Mouse (Mus musculus) heart, embryonic 14.5 days (tissue): ENCODE data around the gene Ndrg3. TPM values are rescaled to one million over a fixed set of nuclear protein-coding genes. Genes with fewer than 3 reads are reported as not detected.

Source experiments
- ATAC-seq: fragments of 200-750 bp; cut with Nextera tagmentation; 2 replicates; pipeline ENCODE4 v1.8.0; 2017; ENCODE audit warnings: low read depth, moderate TSS enrichment; ENCODE audit not compliant: insufficient number of reproducible peaks, insufficient read depth, low FRiP score
- H3K27ac ChIP-seq, 2 experiments: fragments of 200-500 bp in 1 of 2; fragments of 300-500 bp in 1 of 2; sonication (generic) in 1 of 2; replicated peaks in 1 of 2; 2 replicates each; pipeline ENCODE4 v1.5.1; 2012 to 2014; ENCODE audit warnings: low read depth in 2 of 2, low read length in 2 of 2, control low read depth in 1 of 2, mild to moderate bottlenecking in 1 of 2, mixed read lengths in 1 of 2; ENCODE audit not compliant: control insufficient read depth in 1 of 2, insufficient read depth in 1 of 2
- H3K27me3 ChIP-seq: fragments of 300-500 bp; sonication (generic); 2 replicates; pipeline ENCODE4 v1.6.1; 2014; ENCODE audit warnings: mild to moderate bottlenecking, low read length, control low read depth; ENCODE audit not compliant: control insufficient read depth, insufficient read depth
- H3K36me3 ChIP-seq: fragments of 300-500 bp; sonication (generic); 2 replicates; pipeline ENCODE4 v1.6.1; 2014; ENCODE audit warnings: mild to moderate bottlenecking, control low read depth, low read length, mixed read lengths; ENCODE audit not compliant: control insufficient read depth, insufficient read depth
- H3K4me1 ChIP-seq, 2 experiments: fragments of 200-500 bp in 1 of 2; fragments of 300-500 bp in 1 of 2; sonication (generic) in 1 of 2; 2 replicates each; pipeline ENCODE4 v1.6.1; 2012 to 2014; ENCODE audit warnings: low read length in 2 of 2, control low read depth in 1 of 2, mixed read lengths in 1 of 2; ENCODE audit not compliant: control insufficient read depth in 2 of 2, insufficient read depth in 2 of 2
- H3K4me2 ChIP-seq: fragments of 300-500 bp; sonication (generic); 2 replicates; pipeline ENCODE4 v1.6.1; 2014; ENCODE audit warnings: mild to moderate bottlenecking, low read length
- H3K4me3 ChIP-seq, 2 experiments: fragments of 200-500 bp in 1 of 2; fragments of 300-500 bp in 1 of 2; sonication (generic) in 1 of 2; 2 replicates each; pipeline ENCODE4 v1.5.1; 2012 to 2014; ENCODE audit warnings: low read length in 2 of 2, mild to moderate bottlenecking in 2 of 2, control low read depth in 1 of 2, low read depth in 1 of 2, moderate library complexity in 1 of 2; ENCODE audit not compliant: control insufficient read depth in 1 of 2, insufficient read depth in 1 of 2
- H3K9ac ChIP-seq: fragments of 300-500 bp; sonication (generic); 2 replicates; pipeline ENCODE4 v1.6.1; 2014; ENCODE audit warnings: mild to moderate bottlenecking, low read length
- H3K9me3 ChIP-seq: fragments of 300-500 bp; sonication (generic); 2 replicates; pipeline ENCODE4 v1.6.1; 2016; ENCODE audit warnings: low read length, control low read depth; ENCODE audit not compliant: control insufficient read depth
- WGBS: fragments of 180-500 bp; shearing (Covaris S2); extraction: QIAGEN DNeasy Blood & Tissue Kit; methylation state at CpG from one replicate; pipeline ENCODE4 v1.1.7; 2014; 5-methylcytosine and 5-hydroxymethylcytosine counted together
- polyA plus RNA-seq: library from polyadenylated mRNA; unstranded; fragments of >200 nt; fragmentation: Nextera tagmentation; extraction: Ambion mirVana; gene quantifications from 2 replicates; pipeline ENCODE4 v1.2.1, GENCODE M21; 2014

The Ndrg3 gene
- polyA plus RNA-seq, 1 experiment from 2014 or later: 32.9 TPM

GRCm38 (mm10) chr2:156898374-156898773 is 93.5 kb downstream of the Ndrg3 start:
- WGBS: 40% methylated on average over 4 of the region's 4 CpGs
- no peak overlapping the region for H3K27ac ChIP-seq
- no peak for ATAC-seq
- H3K9me3 ChIP-seq: no peaks in the 10 kb centered on the region
- no peak overlapping the region for H3K4me3 ChIP-seq
- peaks cover 5 to 6% of the 10 kb centered on the region in 2 experiments; a peak in 1 of 4 replicates for H3K4me1 ChIP-seq
- H3K9ac ChIP-seq: no peak overlapping the region
- H3K27me3 ChIP-seq: no peaks in the 10 kb centered on the region
- no peak overlapping the region for H3K4me2 ChIP-seq
- no peaks in the 10 kb centered on the region for H3K36me3 ChIP-seq

- WGBS: 81% methylated on average over 9 of the region's 9 CpGs
- Histone ChIP-seq H3K27ac (no peak overlapping the region), H3K4me1 (peaks cover 5 to 6% of the 10 kb centered on the region in 2 experiments; a peak in 1 of 4 replicates), H3K9me3 (no peaks in the 10 kb centered on the region), H3K4me2 (no peak overlapping the region), H3K27me3 (no peaks in the 10 kb centered on the region), H3K9ac (no peak overlapping the region), H3K36me3 (no peaks in the 10 kb centered on the region), H3K4me3 (no peak overlapping the region)
- no peak for ATAC-seq
Observed at GRCm38 (mm10) chr2:156897034-156897433, 94.8 kb downstream of the Ndrg3 start.

GRCm38 (mm10) chr2:156896384-156896914 is 95.4 kb downstream of the Ndrg3 start:
- Histone ChIP-seq H3K4me3 (no peak overlapping the region), H3K36me3 (no peaks in the 10 kb centered on the region), H3K4me2 (no peak overlapping the region), H3K9ac (no peak overlapping the region), H3K9me3 (no peaks in the 10 kb centered on the region), H3K27me3 (no peaks in the 10 kb centered on the region), H3K27ac (no peak overlapping the region), H3K4me1 (peaks cover 5 to 6% of the 10 kb centered on the region in 2 experiments; a peak in 1 of 4 replicates)
- no peak for ATAC-seq
- WGBS: 59% methylated on average over 9 of the region's 9 CpGs

- H3K4me2 ChIP-seq: no peak overlapping the region
- H3K4me3 ChIP-seq: no peak overlapping the region
- H3K4me1 ChIP-seq: peaks cover 5 to 6% of the 10 kb centered on the region in 2 experiments; a peak in 1 of 4 replicates
- H3K27ac ChIP-seq: no peak overlapping the region
- no peak overlapping the region for H3K9ac ChIP-seq
- no peaks in the 10 kb centered on the region for H3K36me3 ChIP-seq
- WGBS: 71% methylated on average over 15 of the region's 15 CpGs
- no peaks in the 10 kb centered on the region for H3K27me3 ChIP-seq
- H3K9me3 ChIP-seq: no peaks in the 10 kb centered on the region
- ATAC-seq: no peak
Observed at GRCm38 (mm10) chr2:156894496-156895265, 97.2 kb downstream of the Ndrg3 start.

- Histone ChIP-seq H3K9ac (no peak overlapping the region), H3K4me3 (no peak overlapping the region), H3K4me1 (no peaks in the 10 kb centered on the region), H3K27me3 (no peaks in the 10 kb centered on the region), H3K36me3 (no peaks in the 10 kb centered on the region), H3K27ac (no peak overlapping the region), H3K4me2 (no peak overlapping the region), H3K9me3 (no peaks in the 10 kb centered on the region)
- WGBS: 62% methylated on average over 6 of the region's 6 CpGs
- ATAC-seq: no peak
Observed at GRCm38 (mm10) chr2:156892821-156893220, 99.0 kb downstream of the Ndrg3 start.

- no peaks in the 10 kb centered on the region for H3K9me3 ChIP-seq
- no peak overlapping the region for H3K27ac ChIP-seq
- no peak overlapping the region for H3K9ac ChIP-seq
- H3K36me3 ChIP-seq: no peaks in the 10 kb centered on the region
- no peaks in the 10 kb centered on the region for H3K27me3 ChIP-seq
- WGBS: 68% methylated on average over 3 of the region's 3 CpGs
- no peak overlapping the region for H3K4me2 ChIP-seq
- H3K4me1 ChIP-seq: no peaks in the 10 kb centered on the region
- ATAC-seq: no peak
- H3K4me3 ChIP-seq: no peak overlapping the region
Observed at GRCm38 (mm10) chr2:156892240-156892639, 99.6 kb downstream of the Ndrg3 start.

DNA sequence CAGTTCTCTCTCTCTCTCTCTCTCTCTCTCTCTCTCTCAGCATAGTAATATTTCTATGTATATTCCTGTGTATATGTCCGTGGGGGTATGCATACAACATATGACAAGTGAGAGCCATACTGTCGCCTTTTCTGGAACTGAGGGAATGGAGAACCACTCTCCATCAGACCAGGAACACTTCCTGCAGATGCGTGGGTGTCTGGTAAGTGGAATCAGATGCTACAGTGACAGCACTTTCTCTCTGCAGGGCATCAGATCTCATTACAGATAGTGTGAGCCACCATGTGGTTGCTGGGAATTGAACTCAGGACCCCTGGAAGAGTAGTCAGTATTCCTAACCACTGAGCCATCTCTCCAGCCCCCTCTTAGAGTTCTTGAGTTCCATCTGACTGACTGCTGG is 103.4 kb downstream of the Ndrg3 start:
- no peak for ATAC-seq
- no peak overlapping the region for H3K4me3 ChIP-seq
- 62% methylated on average over 3 of the region's 3 CpGs for WGBS
- H3K4me1 ChIP-seq: peaks cover 3% of the 10 kb centered on the region in 2 experiments; a peak in 1 of 4 replicates
- H3K27me3 ChIP-seq: no peaks in the 10 kb centered on the region
- H3K9me3 ChIP-seq: no peaks in the 10 kb centered on the region
- H3K4me2 ChIP-seq: no peak overlapping the region
- no peaks in the 10 kb centered on the region for H3K36me3 ChIP-seq
- no peak overlapping the region for H3K27ac ChIP-seq
- H3K9ac ChIP-seq: no peak overlapping the region
